Mouse (Mus musculus) embryonic facial prominence, embryonic 14.5 days (tissue): ENCODE measurements around the gene Cldn16. TPM values are rescaled to one million over a fixed set of nuclear protein-coding genes. Genes with fewer than 3 reads are reported as not detected.

ENCODE experiments used
- ATAC-seq: fragments of 200-750 bp; cut with Nextera tagmentation; 2 replicates; pipeline ENCODE4 v1.8.0; 2017; ENCODE audit warnings: low read depth, moderate number of reproducible peaks, moderate TSS enrichment
- DNase-seq: peaks from one replicate; pipeline ENCODE4 v3.0.0-alpha.2; 2015; ENCODE audit warnings: low spot score
- H3K27ac ChIP-seq: fragments of 300-500 bp; sonication (generic); replicated peaks from 2 replicates; pipeline ENCODE4 v1.5.1; 2014; ENCODE audit warnings: low read depth, mild to moderate bottlenecking, low read length, moderate library complexity
- H3K27me3 ChIP-seq: fragments of 300-500 bp; sonication (generic); replicated peaks from 2 replicates; pipeline ENCODE4 v1.6.1; 2014; ENCODE audit warnings: low read length; ENCODE audit not compliant: control insufficient read depth, insufficient read depth
- H3K36me3 ChIP-seq: fragments of 300-500 bp; sonication (generic); 2 replicates; pipeline ENCODE4 v1.6.1; 2014; ENCODE audit warnings: low read length, mixed read lengths; ENCODE audit not compliant: control insufficient read depth, insufficient read depth
- H3K4me1 ChIP-seq: fragments of 300-500 bp; sonication (generic); 2 replicates; pipeline ENCODE4 v1.6.1; 2014; ENCODE audit warnings: antibody characterized with exemption, low read length; ENCODE audit not compliant: control insufficient read depth, insufficient read depth
- H3K4me2 ChIP-seq: fragments of 300-500 bp; sonication (generic); 2 replicates; pipeline ENCODE4 v1.6.1; 2014; ENCODE audit warnings: low read depth, mild to moderate bottlenecking, low read length, moderate library complexity, mixed read lengths
- H3K4me3 ChIP-seq: fragments of 300-500 bp; sonication (generic); 2 replicates; pipeline ENCODE4 v1.5.1; 2014; ENCODE audit warnings: low read depth, mild to moderate bottlenecking, low read length
- H3K9ac ChIP-seq: fragments of 300-500 bp; sonication (generic); 2 replicates; pipeline ENCODE4 v1.6.1; 2014; ENCODE audit warnings: low read depth, mild to moderate bottlenecking, low read length, moderate library complexity, mixed read lengths
- H3K9me3 ChIP-seq: fragments of 300-500 bp; sonication (generic); 2 replicates; pipeline ENCODE4 v1.6.1; 2016; ENCODE audit warnings: low read length; ENCODE audit not compliant: control insufficient read depth
- WGBS: fragments of 180-500 bp; shearing (Covaris S2); extraction: QIAGEN DNeasy Blood & Tissue Kit; methylation state at CpG from one replicate; pipeline ENCODE4 v1.1.7; 2014; 5-methylcytosine and 5-hydroxymethylcytosine counted together
- polyA plus RNA-seq: library from polyadenylated mRNA; unstranded; fragments of >200 nt; fragmentation: Nextera tagmentation; extraction: Ambion mirVana; gene quantifications from 2 replicates; pipeline ENCODE4 v1.2.1, GENCODE M21; 2014

Gene Cldn16
- polyA plus RNA-seq, 1 experiment from 2014 or later: not detected

- Histone ChIP-seq H3K4me1 (no peaks in the 10 kb centered on the region), H3K4me3 (no peak overlapping the region), H3K9ac (no peak overlapping the region), H3K27me3 (no peaks in the 10 kb centered on the region), H3K27ac (no peak overlapping the region), H3K36me3 (no peaks in the 10 kb centered on the region), H3K4me2 (no peak overlapping the region), H3K9me3 (no peaks in the 10 kb centered on the region)
- WGBS: 84% methylated on average over 5 of the region's 5 CpGs
- no peak for DNase-seq
- no peak for ATAC-seq
Measured at GRCm38 (mm10) chr16:26525832-26526231, 62.9 kb downstream of the Cldn16 start.

DNA sequence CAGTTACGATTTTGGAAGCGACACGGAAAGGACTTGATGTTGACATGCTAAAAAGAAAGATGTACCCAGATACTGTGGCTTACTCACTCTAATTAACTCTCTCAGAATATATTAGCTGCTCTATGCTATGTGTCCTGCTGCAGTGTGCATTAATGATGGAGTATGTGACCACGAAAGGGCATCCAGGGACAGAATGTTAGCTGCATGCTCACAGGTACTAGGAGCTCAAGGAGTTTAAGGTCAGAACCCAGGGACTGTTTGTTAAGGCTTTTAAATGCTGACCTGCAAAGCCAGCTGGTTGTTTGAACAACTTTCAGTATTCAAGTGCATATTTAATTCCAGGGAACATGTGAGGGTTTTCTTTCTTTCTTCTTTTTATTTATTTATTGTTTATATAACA is 63.7 kb downstream of the Cldn16 start, which contains the start of gene Tmem207:
Gene Tmem207 (minus strand): TSS at position 101 of the 400 bp plus-strand sequence.
- Histone ChIP-seq H3K27me3 (no peaks in the 10 kb centered on the region), H3K4me1 (no peaks in the 10 kb centered on the region), H3K9ac (no peak within 1 kb of the TSS), H3K27ac (no peak within 1 kb of the TSS), H3K36me3 (no peaks in the 10 kb centered on the region), H3K4me3 (no peak within 1 kb of the TSS), H3K9me3 (no peaks in the 10 kb centered on the region), H3K4me2 (no peak within 1 kb of the TSS)
- WGBS: 89% methylated on average over 4 of the region's 4 CpGs
- ATAC-seq (no peak), DNase-seq (no peak)

- Histone ChIP-seq H3K9ac (no peak overlapping the region), H3K27ac (no peak overlapping the region), H3K4me1 (no peaks in the 10 kb centered on the region), H3K4me3 (no peak overlapping the region), H3K4me2 (no peak overlapping the region), H3K36me3 (no peaks in the 10 kb centered on the region), H3K27me3 (no peaks in the 10 kb centered on the region), H3K9me3 (no peaks in the 10 kb centered on the region)
- WGBS: 62% methylated on average over 10 of the region's 10 CpGs
- ATAC-seq: peak; percentile 57; the same call in 1 of the 2 replicates
- peak; percentile 47 for DNase-seq
Measured at GRCm38 (mm10) chr16:26527931-26528666, 65.2 kb downstream of the Cldn16 start.

- Histone ChIP-seq H3K4me3 (no peak overlapping the region), H3K4me1 (no peaks in the 10 kb centered on the region), H3K36me3 (no peaks in the 10 kb centered on the region), H3K27ac (no peak overlapping the region), H3K9me3 (no peaks in the 10 kb centered on the region), H3K4me2 (no peak overlapping the region), H3K27me3 (no peaks in the 10 kb centered on the region), H3K9ac (no peak overlapping the region)
- no peak for ATAC-seq
- no peak for DNase-seq
- 70% methylated on average over 1 of the region's 1 CpGs for WGBS
Measured at GRCm38 (mm10) chr16:26530451-26530850, 67.5 kb downstream of the Cldn16 start.

DNA sequence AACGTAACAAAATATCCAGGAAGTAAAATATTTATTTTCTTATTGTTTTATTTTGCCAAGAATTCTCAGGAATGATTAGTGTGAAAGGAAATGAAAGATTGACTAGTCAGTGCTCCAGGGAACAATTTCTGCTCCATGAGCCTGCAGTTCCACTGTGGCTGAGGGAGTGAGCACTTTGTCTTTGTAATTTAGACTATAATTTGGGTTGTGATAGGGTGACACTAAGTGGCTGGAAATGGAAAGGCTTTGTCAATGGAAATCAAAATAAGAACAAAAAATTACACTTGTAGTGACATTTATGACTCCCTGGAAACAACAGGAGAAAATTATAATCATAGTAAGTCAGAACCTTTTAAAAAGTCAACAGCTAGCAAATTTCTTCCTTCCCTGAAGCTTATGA is 69.4 kb downstream of the Cldn16 start:
- H3K9me3 ChIP-seq: no peaks in the 10 kb centered on the region
- no peak for DNase-seq
- ATAC-seq: no peak
- no peak overlapping the region for H3K4me3 ChIP-seq
- H3K9ac ChIP-seq: no peak overlapping the region
- H3K27ac ChIP-seq: no peak overlapping the region
- no peaks in the 10 kb centered on the region for H3K27me3 ChIP-seq
- no peaks in the 10 kb centered on the region for H3K4me1 ChIP-seq
- WGBS: 69% methylated on average over 1 of the region's 1 CpGs
- H3K36me3 ChIP-seq: no peaks in the 10 kb centered on the region
- no peak overlapping the region for H3K4me2 ChIP-seq

Other genes starting within 250 kb of the Cldn16 start
- gene Cldn1, start 91.3 kb upstream of the Cldn16 start, polyA plus RNA-seq: 22.8 and 25.4 TPM in 2 replicates
- gene Tmem207, start 63.6 kb downstream of the Cldn16 start, polyA plus RNA-seq: not detected in 2 replicates
- 10.1 and 10.3 TPM in 2 replicates for gene Il1rap, start 118.6 kb downstream of the Cldn16 start, polyA plus RNA-seq